Comparison of ENCODE assay signal across 17 mouse cellular contexts in genomic region chr7:128352721-128353120, GRCm38 (mm10).
"Had no signal": no experiment of that assay in that cellular context is flagged by ENCODE, and none has a peak within 500 bp of the region (broad histone marks: within the 10 kb centered on the region; RNA-seq: fewer than 3 reads in every experiment).

No protein-coding gene starts in this region.

- H3K4me1 ChIP-seq: stomach, embryonic 15.5 days had no signal

- H3K36me3 ChIP-seq: lung, embryonic 15.5 days; midbrain, embryonic 13.5 days; midbrain, embryonic 15.5 days; neural tube, embryonic 12.5 days; stomach, embryonic 15.5 days had no signal

- H3K27ac ChIP-seq: lung, embryonic 15.5 days; macrophage; midbrain, embryonic 13.5 days; midbrain, embryonic 15.5 days; neural tube, embryonic 12.5 days; stomach, embryonic 15.5 days had no signal

- DNase-seq: liver, postnatal 0 days; lung, adult 2 months; lung, postnatal 14 days; lung, postnatal 36 days; right cerebral cortex, postnatal 14 days; thymus, adult 18-20 months; thymus, postnatal 14 days; thymus, postnatal 36 days had no signal

- H3K27me3 ChIP-seq: lung, embryonic 15.5 days; midbrain, embryonic 13.5 days; midbrain, embryonic 15.5 days; neural tube, embryonic 12.5 days had no signal

- H3K9ac ChIP-seq: liver, postnatal 0 days; lung, embryonic 15.5 days; midbrain, embryonic 13.5 days; midbrain, embryonic 15.5 days; neural tube, embryonic 12.5 days; stomach, embryonic 15.5 days had no signal

- H3K4me3 ChIP-seq: lung, embryonic 15.5 days; megakaryocyte, embryonic 14.5 days; midbrain, embryonic 13.5 days; midbrain, embryonic 15.5 days; neural tube, embryonic 12.5 days; stomach, embryonic 15.5 days had no signal

- H3K9me3 ChIP-seq: lung, embryonic 15.5 days; megakaryocyte, embryonic 14.5 days; midbrain, embryonic 13.5 days; midbrain, embryonic 15.5 days; neural tube, embryonic 12.5 days; stomach, embryonic 15.5 days had no signal

- ATAC-seq: liver, postnatal 0 days; lung, postnatal 0 days; midbrain, embryonic 13.5 days; midbrain, embryonic 15.5 days had no signal

- H3K4me2 ChIP-seq: lung, embryonic 15.5 days; midbrain, embryonic 11.5 days; midbrain, embryonic 13.5 days; midbrain, embryonic 15.5 days; neural tube, embryonic 12.5 days; stomach, embryonic 15.5 days had no signal
